Mouse (Mus musculus): Measurements from ENCODE around the gene Pck2. TPM values are rescaled to one million over a fixed set of nuclear protein-coding genes. Genes with fewer than 3 reads are reported as not detected.

Gene Pck2
- total RNA-seq (2021) (1 to 10 TPM; 9.0 to 9.4 TPM), polyA plus RNA-seq (2012; rRNA removed) (13.3 and 15.3 TPM in 2 replicates)
- long read RNA-seq, transcript Pck2-201 (10 exons, 3,400 nt), result major isoform, 5 of 7 reads
- long read RNA-seq, partial matches to known transcripts, result 0 of 7 reads
- long read RNA-seq, other reads (novel, unspliced or antisense), result 2 of 7 reads

DNA sequence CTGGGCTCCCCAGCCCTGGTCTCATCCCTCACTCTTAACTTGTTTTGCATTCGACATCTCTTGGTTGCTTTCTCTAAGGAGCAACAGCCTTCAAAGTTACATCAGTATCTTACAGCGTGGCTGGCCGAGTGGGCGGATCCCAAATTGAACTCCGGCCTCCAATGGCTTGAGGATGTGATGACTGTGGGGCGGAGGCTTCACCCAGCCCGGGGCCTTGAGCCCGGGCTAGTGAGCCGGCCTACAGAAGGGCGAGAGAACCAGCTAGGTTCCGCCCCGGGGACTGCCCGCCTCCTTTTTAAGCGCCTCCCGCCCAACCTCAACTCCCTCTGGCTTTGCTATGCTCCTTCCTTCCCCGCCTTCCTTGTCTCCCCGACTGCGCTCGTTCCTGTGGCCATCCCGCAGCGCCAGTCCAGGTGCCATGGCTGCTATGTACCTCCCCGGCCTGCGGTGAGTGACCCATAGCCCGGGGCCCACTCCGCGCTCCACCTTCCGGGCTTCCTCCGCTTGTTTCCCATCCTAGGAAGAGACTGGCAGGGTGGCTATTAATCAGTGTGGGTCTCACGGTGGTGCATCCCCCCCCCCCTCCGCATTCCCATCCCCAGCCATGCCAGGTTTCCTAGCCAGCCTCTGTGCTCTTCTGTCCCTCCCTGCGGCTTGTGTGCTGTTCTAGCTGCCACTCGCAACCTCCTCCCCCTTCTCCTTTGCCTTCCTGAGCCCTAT lies at the start of gene Pck2:
Gene Pck2 (plus strand): TSS at position 200 of the 720 bp plus-strand sequence.
- intact Hi-C loops (cut with DNase I), result loop anchor here (2.0 kb wide), 1 partner anchor 19 kb away; no protein-coding TSS in a partner anchor
- DNase-seq, result peak; percentile 88 to 94
- TF ChIP-seq POLR2A (IDR thresholded peaks at IDR 0.05; ENCODE audit: insufficient read depth, low read depth, low read length), result peak; percentile 84
- no peak for TF ChIP-seq CTCF (IDR thresholded peaks at IDR 0.05)
- peak; percentile 63 for TF ChIP-seq EP300 (IDR thresholded peaks at IDR 0.05; ENCODE audit: insufficient read depth, low read depth, low read length)
- H3K9ac ChIP-seq (ENCODE audit: low read depth, low read length), result peak within 1 kb of the TSS; percentile 74
- no peaks in the 10 kb centered on the region for H3K27me3 ChIP-seq (ENCODE audit: control insufficient read depth, insufficient read depth, low read length)
- H3K79me2 ChIP-seq (replicated peaks; ENCODE audit: control insufficient read depth, insufficient read depth, low read length), result no peaks in the 10 kb centered on the region
- H3K4me3 ChIP-seq, result peak within 1 kb of the TSS; percentile 80
- peaks cover 1% of the 10 kb centered on the region for H3K4me1 ChIP-seq (ENCODE audit: control insufficient read depth, insufficient read depth, low read length)
- WGBS, result 2% methylated on average over 32 of the region's 32 CpGs
- no peaks in the 10 kb centered on the region for H3K36me3 ChIP-seq (ENCODE audit: control insufficient read depth, insufficient read depth, low read length)
- H3K27ac ChIP-seq, result peak within 1 kb of the TSS; percentile 92

GRCm38 (mm10) chr14:55490361-55491201 lies 49.5 kb upstream of the Pck2 start, which contains the start of gene Carmil3:
Gene Carmil3, plus strand, starts transcription at chr14:55490651.
- no peak for TF ChIP-seq POLR2A (IDR thresholded peaks at IDR 0.05; ENCODE audit: insufficient read depth, low read depth, low read length)
- no peak for TF ChIP-seq EP300 (IDR thresholded peaks at IDR 0.05; ENCODE audit: insufficient read depth, low read depth, low read length)
- TF ChIP-seq CTCF (IDR thresholded peaks at IDR 0.05), result 0 out of 2 replicates have a peak, but pooled peaks have one; percentile 5
- Histone ChIP-seq H3K4me3 (peak within 1 kb of the TSS; percentile 64), H3K9ac (ENCODE audit: low read depth, low read length) (peak within 1 kb of the TSS; percentile 76), H3K27ac (peak within 1 kb of the TSS; percentile 51; the same call in 1 of the 2 replicates), H3K27me3 (ENCODE audit: control insufficient read depth, insufficient read depth, low read length) (no peaks in the 10 kb centered on the region), H3K36me3 (ENCODE audit: control insufficient read depth, insufficient read depth, low read length) (no peaks in the 10 kb centered on the region), H3K79me2 (replicated peaks; ENCODE audit: control insufficient read depth, insufficient read depth, low read length) (no peaks in the 10 kb centered on the region), H3K4me1 (ENCODE audit: control insufficient read depth, insufficient read depth, low read length) (no peaks in the 10 kb centered on the region)
- intact Hi-C loops (cut with DNase I), result no loop called here
- DNase-seq, result peak; percentile 74 to 80
- WGBS, result 1% methylated on average over 68 of the region's 68 CpGs

GRCm38 (mm10) chr14:55491291-55491833 lies 48.7 kb upstream of the Pck2 start:
- Histone ChIP-seq H3K9ac (ENCODE audit: low read depth, low read length) (peak overlapping the region; percentile 76), H3K4me1 (ENCODE audit: control insufficient read depth, insufficient read depth, low read length) (no peaks in the 10 kb centered on the region), H3K36me3 (ENCODE audit: control insufficient read depth, insufficient read depth, low read length) (no peaks in the 10 kb centered on the region), H3K27ac (peak overlapping the region; percentile 17; the same call in 1 of the 2 replicates), H3K79me2 (replicated peaks; ENCODE audit: control insufficient read depth, insufficient read depth, low read length) (no peaks in the 10 kb centered on the region), H3K27me3 (ENCODE audit: control insufficient read depth, insufficient read depth, low read length) (no peaks in the 10 kb centered on the region), H3K4me3 (peak overlapping the region; percentile 64)
- intact Hi-C loops (cut with DNase I), result no loop called here
- WGBS, result under 1% methylated on average over 30 of the region's 30 CpGs
- peak; percentile 70 to 75 for DNase-seq
- TF ChIP-seq POLR2A (IDR thresholded peaks at IDR 0.05; ENCODE audit: insufficient read depth, low read depth, low read length) (no peak), EP300 (IDR thresholded peaks at IDR 0.05; ENCODE audit: insufficient read depth, low read depth, low read length) (no peak), CTCF (IDR thresholded peaks at IDR 0.05) (no peak)

- H3K4me3 ChIP-seq, result no peak overlapping the region
- H3K36me3 ChIP-seq (ENCODE audit: control insufficient read depth, insufficient read depth, low read length), result no peaks in the 10 kb centered on the region
- no peak overlapping the region for H3K27ac ChIP-seq
- intact Hi-C loops (cut with DNase I), result no loop called here
- H3K4me1 ChIP-seq (ENCODE audit: control insufficient read depth, insufficient read depth, low read length), result no peaks in the 10 kb centered on the region
- no peak for DNase-seq
- WGBS, result 33% methylated on average over 3 of the region's 3 CpGs
- TF ChIP-seq CTCF (IDR thresholded peaks at IDR 0.05) (no peak), POLR2A (IDR thresholded peaks at IDR 0.05; ENCODE audit: insufficient read depth, low read depth, low read length) (no peak), EP300 (IDR thresholded peaks at IDR 0.05; ENCODE audit: insufficient read depth, low read depth, low read length) (no peak)
- H3K79me2 ChIP-seq (replicated peaks; ENCODE audit: control insufficient read depth, insufficient read depth, low read length), result no peaks in the 10 kb centered on the region
- H3K9ac ChIP-seq (ENCODE audit: low read depth, low read length), result no peak overlapping the region
- no peaks in the 10 kb centered on the region for H3K27me3 ChIP-seq (ENCODE audit: control insufficient read depth, insufficient read depth, low read length)
These were observed 48.0 kb upstream of the Pck2 start for GRCm38 (mm10) chr14:55492103-55492502.

DNA sequence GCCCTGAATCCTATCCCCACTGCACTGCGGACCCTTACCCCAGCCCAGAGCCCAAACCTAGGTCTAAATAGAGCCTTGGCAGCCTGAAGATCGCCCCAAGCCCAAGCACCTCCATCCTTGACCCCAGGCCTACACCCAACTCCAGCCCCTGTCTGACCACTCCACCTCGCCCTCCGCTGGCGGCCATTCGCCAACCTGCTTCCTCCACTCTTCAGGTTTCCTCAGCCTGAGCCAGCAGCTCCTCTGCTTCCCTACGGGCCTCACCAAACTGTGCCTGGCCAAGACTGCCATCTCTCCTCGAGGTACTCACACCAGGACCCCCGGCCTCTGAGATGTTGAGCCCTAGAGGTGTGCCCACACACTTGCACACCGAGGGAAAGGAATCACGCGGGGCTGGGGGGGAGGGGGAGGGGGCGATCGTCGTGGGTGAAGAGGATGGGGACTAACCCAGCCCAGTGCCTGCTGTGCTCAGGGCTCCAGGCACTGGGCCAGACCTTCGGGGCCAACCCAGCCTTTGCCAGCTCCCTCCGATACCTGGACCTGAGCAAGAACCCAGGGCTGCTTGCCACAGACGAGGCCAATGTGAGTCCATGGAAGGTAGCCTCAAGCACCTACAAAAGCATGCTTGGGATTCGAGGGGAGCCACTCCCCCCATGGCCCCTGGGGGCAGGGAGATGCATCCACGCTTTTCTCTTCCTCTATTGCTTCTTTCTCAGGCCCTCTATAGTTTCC lies 44.4 kb upstream of the Pck2 start:
- 67% methylated on average over 20 of the region's 20 CpGs for WGBS
- DNase-seq, result no peak
- intact Hi-C loops (cut with DNase I), result loop anchor here (2.0 to 5.0 kb wide), 2 partner anchors 41 to 107 kb away; partner anchors contain the start of gene Irf9
- H3K4me1 ChIP-seq (ENCODE audit: control insufficient read depth, insufficient read depth, low read length), result no peaks in the 10 kb centered on the region; the same call in 1 of the 2 replicates
- H3K27me3 ChIP-seq (ENCODE audit: control insufficient read depth, insufficient read depth, low read length), result no peaks in the 10 kb centered on the region
- no peaks in the 10 kb centered on the region for H3K36me3 ChIP-seq (ENCODE audit: control insufficient read depth, insufficient read depth, low read length)
- H3K79me2 ChIP-seq (replicated peaks; ENCODE audit: control insufficient read depth, insufficient read depth, low read length), result no peaks in the 10 kb centered on the region
- H3K27ac ChIP-seq, result no peak overlapping the region
- H3K4me3 ChIP-seq, result no peak overlapping the region
- TF ChIP-seq CTCF (IDR thresholded peaks at IDR 0.05) (no peak), POLR2A (IDR thresholded peaks at IDR 0.05; ENCODE audit: insufficient read depth, low read depth, low read length) (no peak), EP300 (IDR thresholded peaks at IDR 0.05; ENCODE audit: insufficient read depth, low read depth, low read length) (no peak)
- no peak overlapping the region for H3K9ac ChIP-seq (ENCODE audit: low read depth, low read length)
